Mouse (Mus musculus) urinary bladder, postnatal 4 days (tissue): ENCODE results near the gene Fam57b.
A peak's percentile ranks its signal among the peaks of the same experiment; 100 is the strongest.

Source experiments
- DNase-seq, 2 experiments: peaks; one replicate each; pipeline ENCODE4 v3.0.0; 2021 to 2022; ENCODE audit warnings: low spot score in 2 of 2

The Fam57b gene

GRCm38 (mm10) chr7:126798127-126799049 lies 920 bp downstream of the Fam57b start:
- DNase-seq: no peak

DNA sequence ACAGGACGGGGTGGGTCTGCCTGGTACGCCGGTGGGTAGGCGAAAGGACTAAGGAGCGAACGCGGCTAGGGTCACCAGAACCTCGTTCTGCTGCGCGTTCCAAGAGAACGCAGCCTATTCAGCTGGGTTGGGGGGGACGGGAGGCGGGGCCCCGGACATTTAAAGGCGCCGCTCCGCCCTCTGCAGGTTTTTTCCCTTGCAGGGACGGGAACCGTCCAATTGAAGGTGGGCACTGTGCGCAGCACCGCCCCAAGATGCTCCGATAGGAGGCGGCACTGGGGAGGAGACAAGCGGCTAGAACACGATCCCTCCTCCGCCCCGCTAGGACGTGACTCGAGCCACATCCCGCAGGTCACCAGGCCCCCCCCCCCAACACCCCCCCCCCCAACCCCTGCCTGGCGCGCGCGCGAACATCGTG lies 1.6 kb downstream of the Fam57b start:
- DNase-seq: peak; percentile 96 to 97

GRCm38 (mm10) chr7:126799468-126800268 lies 2.2 kb downstream of the Fam57b start:
- DNase-seq: no peak

GRCm38 (mm10) chr7:126800269-126801056 lies 3.0 kb downstream of the Fam57b start:
- no peak for DNase-seq

- DNase-seq: no peak
These were observed 3.6 kb downstream of the Fam57b start for GRCm38 (mm10) chr7:126801057-126801422.

DNA sequence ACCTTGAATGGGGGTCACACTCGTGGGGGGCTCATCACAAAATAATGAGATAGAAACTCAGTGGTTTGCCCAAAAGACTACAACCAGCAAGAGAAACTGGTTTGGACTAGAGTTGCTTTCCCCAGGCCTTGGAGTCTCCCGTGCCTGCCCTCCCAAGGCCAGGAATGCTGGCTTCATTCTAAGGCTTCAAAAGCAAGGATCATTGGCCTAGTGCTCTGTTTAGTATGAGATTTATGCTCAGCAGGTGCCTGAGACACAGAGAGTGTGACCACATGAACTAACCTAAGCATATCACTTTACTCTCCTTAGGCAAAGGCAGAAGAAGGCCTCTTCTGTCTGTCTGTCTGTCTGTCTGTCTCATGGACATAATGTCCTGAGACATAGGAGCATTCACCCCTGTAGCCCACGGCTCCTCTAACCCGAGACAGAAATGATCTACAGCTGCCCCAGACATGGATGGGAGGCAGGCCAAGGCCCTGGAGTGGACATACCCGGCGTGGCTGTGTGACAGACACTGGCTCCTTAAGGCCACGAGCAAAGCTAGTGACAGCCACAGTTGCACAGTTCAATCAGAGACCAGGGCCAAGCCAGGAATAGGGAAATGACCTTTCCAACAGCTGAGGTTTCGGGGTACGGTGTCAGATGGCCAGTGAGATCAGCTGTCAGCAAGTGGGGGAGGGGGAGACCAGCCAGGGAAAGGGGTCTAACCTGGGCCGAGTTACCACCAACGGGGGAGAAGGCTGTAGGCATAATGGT lies 4.8 kb downstream of the Fam57b start:
- no peak for DNase-seq

DNA sequence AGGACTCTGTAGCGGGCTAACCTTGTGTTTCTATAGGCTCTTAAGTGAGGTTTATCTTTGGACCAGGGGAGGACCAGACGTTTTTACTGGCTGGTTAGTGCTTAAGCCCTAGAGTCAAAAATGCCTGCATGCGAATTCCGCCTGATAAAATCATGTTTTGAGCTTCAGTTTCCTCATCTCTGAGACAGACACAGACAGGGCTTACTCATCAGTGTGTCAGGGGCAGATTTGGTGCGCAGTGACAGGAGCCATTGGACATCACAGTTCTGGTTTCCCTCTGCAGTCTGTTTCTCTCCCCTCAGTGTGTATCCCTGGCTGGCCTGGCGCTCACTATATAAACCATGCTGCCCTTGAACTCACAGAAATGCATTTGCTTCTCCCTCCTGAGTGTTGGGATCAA lies 5.7 kb downstream of the Fam57b start:
- no peak for DNase-seq

- DNase-seq: no peak
These were observed 6.3 kb downstream of the Fam57b start for GRCm38 (mm10) chr7:126803751-126804150.

DNA sequence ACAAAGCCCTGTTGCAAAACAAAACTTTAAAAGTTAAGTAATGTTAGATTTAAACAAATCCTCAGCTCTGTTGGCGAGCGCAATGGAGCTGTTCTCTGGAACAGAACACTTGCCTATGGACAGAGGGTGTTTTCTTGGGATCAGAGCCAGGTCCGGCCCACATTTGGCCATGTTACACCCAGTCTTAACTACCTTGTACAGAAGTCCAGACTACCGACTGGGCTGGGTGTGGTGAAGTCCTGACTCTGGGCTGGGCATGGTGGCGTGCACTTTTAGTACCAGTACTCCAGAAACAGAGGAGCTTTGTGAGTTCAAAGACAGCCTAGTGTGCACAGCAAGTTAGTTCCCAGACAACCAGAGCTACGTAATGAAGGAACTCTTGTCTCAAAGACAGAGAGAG lies 9.5 kb downstream of the Fam57b start:
- DNase-seq: no peak

GRCm38 (mm10) chr7:126807405-126807804 lies 9.9 kb downstream of the Fam57b start:
- no peak for DNase-seq

DNA sequence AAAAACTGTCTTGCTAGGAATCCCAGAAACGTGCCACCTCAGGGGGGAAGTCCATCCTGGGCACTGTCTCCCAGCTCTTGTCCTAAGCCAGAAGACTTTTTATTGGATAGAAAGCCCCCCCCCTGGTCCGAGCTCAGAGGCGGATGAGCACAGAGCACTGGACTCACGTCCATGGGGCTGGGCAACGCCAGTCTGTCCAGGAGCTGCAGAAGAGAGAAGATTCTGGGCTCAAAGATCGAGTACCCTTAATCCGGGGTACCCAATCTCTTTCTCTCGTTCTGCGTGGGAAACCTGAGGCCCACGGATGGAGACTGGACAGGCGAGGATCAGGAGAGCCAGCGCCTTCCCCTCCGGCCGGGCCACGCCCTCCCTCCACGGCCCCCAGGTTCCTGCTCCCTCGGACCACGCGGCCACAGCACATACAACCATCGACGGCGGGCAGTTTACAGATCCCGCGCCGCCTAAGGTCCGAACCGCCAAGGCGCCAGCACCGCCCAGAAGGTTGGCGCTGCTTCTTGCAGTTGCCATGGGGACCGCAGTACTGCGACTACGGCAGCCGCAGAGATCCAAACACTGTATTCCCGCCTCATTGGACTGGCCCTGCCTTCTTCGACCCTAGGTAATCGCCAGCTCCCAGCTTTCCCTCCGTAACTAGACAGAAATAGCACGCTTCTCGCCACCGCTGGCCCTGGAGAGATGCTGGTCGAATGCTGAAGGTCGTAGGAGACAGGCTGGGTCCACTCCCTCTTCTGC lies 11.4 kb downstream of the Fam57b start:
- DNase-seq: peak; percentile 85 to 87

- DNase-seq: no peak
These were observed 12.4 kb downstream of the Fam57b start for GRCm38 (mm10) chr7:126809723-126810369.

GRCm38 (mm10) chr7:126815726-126816222 lies 18.3 kb downstream of the Fam57b start:
- no peak for DNase-seq

GRCm38 (mm10) chr7:126816494-126816893 lies 19.0 kb downstream of the Fam57b start:
- DNase-seq: no peak

GRCm38 (mm10) chr7:126817595-126817994 lies 20.1 kb downstream of the Fam57b start:
- no peak for DNase-seq

GRCm38 (mm10) chr7:126818818-126819217 lies 21.4 kb downstream of the Fam57b start:
- DNase-seq: no peak

GRCm38 (mm10) chr7:126821835-126822511 lies 24.5 kb downstream of the Fam57b start:
- DNase-seq: peak; percentile 64 to 84

- no peak for DNase-seq
These were observed 25.3 kb downstream of the Fam57b start for GRCm38 (mm10) chr7:126822741-126823140.

DNA sequence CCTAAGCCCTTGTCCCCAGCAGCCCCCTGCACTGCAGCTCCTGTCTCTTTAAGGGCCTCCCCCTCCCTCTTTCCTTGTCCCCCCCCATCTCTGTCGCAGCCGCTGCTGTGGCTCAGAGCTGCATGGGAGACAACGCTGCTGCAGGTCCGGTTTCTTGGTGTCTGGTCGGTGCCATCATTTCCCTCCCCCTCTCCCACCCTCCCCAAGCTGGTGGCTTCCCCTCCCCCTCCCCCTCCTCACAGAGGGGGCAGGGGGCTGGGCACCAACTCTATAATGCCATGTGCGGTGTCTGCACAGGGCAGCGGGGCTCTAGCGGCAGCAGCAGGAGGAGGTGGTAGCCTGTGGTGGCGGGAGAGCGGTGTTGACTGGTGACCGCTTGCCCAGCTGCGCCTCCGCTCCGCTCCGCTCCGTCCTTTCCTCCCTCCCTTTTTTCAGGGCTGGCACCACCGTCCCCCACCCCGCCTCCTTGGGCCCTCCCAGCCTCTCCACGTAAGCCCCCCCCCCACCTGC lies 25.8 kb downstream of the Fam57b start:
- DNase-seq: no peak
